12 mouse cellular contexts compared by ENCODE assay signal in genomic region chr5:75405496-75405895, GRCm38 (mm10).
DNase-seq lines count a peak whose midpoint lies in the region; ATAC-seq and TF ChIP-seq lines count a peak whose summit lies in the region.
"Had no signal": no experiment of that assay in that cellular context is flagged by ENCODE, and none has a peak within 500 bp of the region (broad histone marks: within the 10 kb centered on the region; RNA-seq: fewer than 3 reads in every experiment).

No protein-coding gene starts in this region.

- H3K4me1 ChIP-seq in kidney, adult 2 months (ENCODE audit: control insufficient read depth, insufficient read depth, low read length) = peaks cover 28% of the 10 kb centered on the region
- peaks cover 28% of the 10 kb centered on the region for H3K4me1 ChIP-seq in kidney, embryonic 15.5 days
- peaks cover 31% of the 10 kb centered on the region for H3K4me1 ChIP-seq in hindbrain, embryonic 15.5 days (replicated peaks)
- H3K4me1 ChIP-seq in limb, embryonic 14.5 days (ENCODE audit: control insufficient read depth, insufficient read depth, low read length) = peaks cover 33% of the 10 kb centered on the region
- no peaks in the 10 kb centered on the region for H3K4me1 ChIP-seq in liver, embryonic 12.5 days
- H3K4me1 ChIP-seq: intestine, embryonic 15.5 days; megakaryocyte, embryonic 14.5 days had no signal

- no peak for TF ChIP-seq POLR2A in kidney, adult 2 months (IDR thresholded peaks at IDR 0.05; ENCODE audit: low read depth, low read length)
- TF ChIP-seq POLR2A in limb, embryonic 14.5 days (IDR thresholded peaks at IDR 0.05; ENCODE audit: borderline replicate concordance, extremely low read depth, insufficient read depth, insufficient read length) = no peak

- no peak for TF ChIP-seq CTCF in kidney, adult 2 months (conservative IDR thresholded peaks at IDR 0.05; ENCODE audit: insufficient read depth, insufficient read length, low read depth, low read length)

- no peak overlapping the region for H3K4me3 ChIP-seq in kidney, adult 2 months (ENCODE audit: insufficient read depth, low read depth, low read length)
- H3K4me3 ChIP-seq in kidney, embryonic 15.5 days (replicated peaks) = no peak overlapping the region
- no peak overlapping the region for H3K4me3 ChIP-seq in hindbrain, embryonic 15.5 days
- no peak overlapping the region for H3K4me3 ChIP-seq in limb, embryonic 14.5 days (replicated peaks; ENCODE audit: low read length)
- H3K4me3 ChIP-seq in liver, embryonic 12.5 days = no peak overlapping the region
- H3K4me3 ChIP-seq: intestine, embryonic 15.5 days; megakaryocyte, embryonic 14.5 days had no signal

- H3K9me3 ChIP-seq in kidney, embryonic 15.5 days (replicated peaks) = no peaks in the 10 kb centered on the region
- H3K9me3 ChIP-seq in hindbrain, embryonic 15.5 days = no peaks in the 10 kb centered on the region
- no peaks in the 10 kb centered on the region for H3K9me3 ChIP-seq in limb, embryonic 14.5 days (ENCODE audit: control insufficient read depth, low read length)
- H3K9me3 ChIP-seq in liver, embryonic 12.5 days (replicated peaks) = no peaks in the 10 kb centered on the region
- H3K9me3 ChIP-seq: intestine, embryonic 15.5 days; megakaryocyte, embryonic 14.5 days had no signal

- no peak overlapping the region for H3K9ac ChIP-seq in kidney, embryonic 15.5 days
- no peak overlapping the region for H3K9ac ChIP-seq in hindbrain, embryonic 15.5 days
- H3K9ac ChIP-seq in limb, embryonic 14.5 days (ENCODE audit: low read depth, low read length, severe bottlenecking) = no peak overlapping the region
- H3K9ac ChIP-seq in liver, embryonic 12.5 days = no peak overlapping the region
- H3K9ac ChIP-seq: intestine, embryonic 15.5 days had no signal

- 27% methylated on average over 7 of the region's 7 CpGs for WGBS in kidney, adult 2 months
- 48% methylated on average over 7 of the region's 7 CpGs for WGBS in kidney, embryonic 15.5 days
- WGBS in hindbrain, embryonic 15.5 days = 34% methylated on average over 7 of the region's 7 CpGs
- 23% methylated on average over 7 of the region's 7 CpGs for WGBS in limb, embryonic 14.5 days
- 67% methylated on average over 7 of the region's 7 CpGs for WGBS in liver, embryonic 12.5 days (ENCODE audit: insufficient replicate concordance)

- ATAC-seq in kidney, embryonic 15.5 days (replicated peaks; ENCODE audit: low FRiP score) = no peak
- peak; percentile 39; the same call in 1 of the 2 replicates for ATAC-seq in hindbrain, embryonic 15.5 days (ENCODE audit: low FRiP score, low read depth)
- no peak for ATAC-seq in limb, embryonic 14.5 days (ENCODE audit: low FRiP score, low read depth)
- ATAC-seq in liver, embryonic 12.5 days = no peak
- ATAC-seq in megakaryocyte, adult 5-6 weeks (ENCODE audit: poor library complexity, severe bottlenecking) = no peak
- ATAC-seq: intestine, embryonic 15.5 days had no signal

- H3K4me2 ChIP-seq in kidney, embryonic 15.5 days = no peak overlapping the region
- no peak overlapping the region for H3K4me2 ChIP-seq in hindbrain, embryonic 15.5 days
- H3K4me2 ChIP-seq in limb, embryonic 14.5 days (replicated peaks; ENCODE audit: low read depth, low read length, severe bottlenecking) = no peak overlapping the region
- no peak overlapping the region for H3K4me2 ChIP-seq in liver, embryonic 12.5 days
- H3K4me2 ChIP-seq: intestine, embryonic 15.5 days had no signal

- no peaks in the 10 kb centered on the region for H3K27me3 ChIP-seq in kidney, adult 2 months (replicated peaks; ENCODE audit: control insufficient read depth, insufficient read depth, low read length)
- no peaks in the 10 kb centered on the region for H3K27me3 ChIP-seq in kidney, embryonic 15.5 days
- no peaks in the 10 kb centered on the region for H3K27me3 ChIP-seq in hindbrain, embryonic 15.5 days
- no peaks in the 10 kb centered on the region for H3K27me3 ChIP-seq in limb, embryonic 14.5 days (ENCODE audit: control insufficient read depth, insufficient read depth, low read length)
- H3K27me3 ChIP-seq in liver, embryonic 12.5 days (replicated peaks) = no peaks in the 10 kb centered on the region
- H3K27me3 ChIP-seq: intestine, embryonic 15.5 days had no signal

- peak overlapping the region; percentile 59 for H3K27ac ChIP-seq in kidney, adult 2 months (ENCODE audit: insufficient read depth, low read depth, low read length)
- no peak overlapping the region for H3K27ac ChIP-seq in kidney, embryonic 15.5 days
- no peak overlapping the region for H3K27ac ChIP-seq in hindbrain, embryonic 15.5 days (replicated peaks)
- H3K27ac ChIP-seq in limb, embryonic 14.5 days (replicated peaks; ENCODE audit: low read depth, low read length) = no peak overlapping the region; the same call in 1 of the 2 replicates
- no peak overlapping the region for H3K27ac ChIP-seq in liver, embryonic 12.5 days
- H3K27ac ChIP-seq: intestine, embryonic 15.5 days had no signal

- H3K36me3 ChIP-seq in kidney, adult 2 months (ENCODE audit: control insufficient read depth, insufficient read depth, low read length) = no peaks in the 10 kb centered on the region
- no peaks in the 10 kb centered on the region for H3K36me3 ChIP-seq in kidney, embryonic 15.5 days
- no peaks in the 10 kb centered on the region for H3K36me3 ChIP-seq in hindbrain, embryonic 15.5 days
- no peaks in the 10 kb centered on the region for H3K36me3 ChIP-seq in limb, embryonic 14.5 days (ENCODE audit: control insufficient read depth, insufficient read depth, low read length)
- H3K36me3 ChIP-seq in liver, embryonic 12.5 days = no peaks in the 10 kb centered on the region
- H3K36me3 ChIP-seq: intestine, embryonic 15.5 days had no signal

- DNase-seq in kidney, adult 2 months = peak; percentile 46
- DNase-seq in embryo, embryonic 10.5 days (ENCODE audit: low spot score) = peak; percentile 26
- DNase-seq in limb, embryonic 14.5 days (ENCODE audit: low spot score) = peak; percentile 30
- DNase-seq: gastrocnemius, postnatal 10 days; right cerebral cortex, postnatal 25 days; thymus, postnatal 36 days had no signal
